Mouse (Mus musculus) spleen, postnatal 4 days (tissue): Measurements from ENCODE around the gene Swap70.

Source experiments
- DNase-seq, 2 experiments: peaks; one replicate each; pipeline ENCODE4 v3.0.0; 2022; ENCODE audit warnings: low spot score in 2 of 2

Gene Swap70

GRCm38 (mm10) chr7:110271814-110272213 lies 50.3 kb downstream of the Swap70 start:
- DNase-seq = no peak

DNA sequence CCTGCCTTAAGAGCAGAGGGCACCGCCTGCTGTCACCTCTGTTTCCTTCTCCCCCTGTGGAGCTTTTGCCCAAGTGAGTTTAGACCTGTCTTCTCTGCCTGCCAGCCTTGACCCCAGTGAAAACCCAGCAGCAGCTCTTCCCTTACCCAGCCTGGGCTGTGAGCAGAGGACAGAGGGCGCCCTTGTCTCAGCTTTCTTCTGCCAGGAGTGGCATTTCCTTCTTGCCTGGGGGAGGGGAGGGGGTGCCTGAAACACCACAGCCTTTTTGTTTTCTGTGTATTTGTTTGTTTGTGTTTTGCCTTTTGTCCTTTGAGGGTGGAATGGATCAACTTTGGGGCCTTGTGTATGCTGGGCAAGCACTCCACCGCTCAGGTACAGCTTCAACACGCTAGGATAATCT lies 50.9 kb downstream of the Swap70 start:
- DNase-seq = no peak

DNA sequence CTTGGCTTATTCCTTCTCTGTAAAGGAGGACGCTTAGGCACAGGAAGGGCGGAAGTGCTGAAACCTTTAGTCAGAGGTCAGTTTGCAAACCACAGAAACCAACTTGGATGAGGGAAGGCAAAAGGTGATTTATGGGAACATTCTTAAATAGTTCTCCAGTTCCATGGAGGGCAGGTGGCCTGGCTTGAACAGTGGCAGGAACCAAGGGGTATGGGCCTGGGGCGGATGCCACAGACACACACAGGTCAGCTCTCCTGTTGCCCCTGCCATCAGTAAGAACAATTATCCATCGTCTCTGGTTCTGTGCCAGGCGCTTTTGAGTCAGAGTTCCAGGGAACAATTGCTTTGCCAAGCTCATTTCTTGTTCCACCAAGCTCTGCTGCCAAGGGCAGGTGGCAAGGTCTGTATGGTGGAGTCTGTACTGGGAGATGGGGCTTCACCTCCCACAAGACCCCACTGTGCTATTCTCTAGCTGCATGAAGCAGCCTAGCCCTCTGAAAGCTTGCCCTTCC lies 56.3 kb downstream of the Swap70 start:
- no peak for DNase-seq

GRCm38 (mm10) chr7:110279183-110279582 lies 57.7 kb downstream of the Swap70 start:
- DNase-seq = no peak

DNA sequence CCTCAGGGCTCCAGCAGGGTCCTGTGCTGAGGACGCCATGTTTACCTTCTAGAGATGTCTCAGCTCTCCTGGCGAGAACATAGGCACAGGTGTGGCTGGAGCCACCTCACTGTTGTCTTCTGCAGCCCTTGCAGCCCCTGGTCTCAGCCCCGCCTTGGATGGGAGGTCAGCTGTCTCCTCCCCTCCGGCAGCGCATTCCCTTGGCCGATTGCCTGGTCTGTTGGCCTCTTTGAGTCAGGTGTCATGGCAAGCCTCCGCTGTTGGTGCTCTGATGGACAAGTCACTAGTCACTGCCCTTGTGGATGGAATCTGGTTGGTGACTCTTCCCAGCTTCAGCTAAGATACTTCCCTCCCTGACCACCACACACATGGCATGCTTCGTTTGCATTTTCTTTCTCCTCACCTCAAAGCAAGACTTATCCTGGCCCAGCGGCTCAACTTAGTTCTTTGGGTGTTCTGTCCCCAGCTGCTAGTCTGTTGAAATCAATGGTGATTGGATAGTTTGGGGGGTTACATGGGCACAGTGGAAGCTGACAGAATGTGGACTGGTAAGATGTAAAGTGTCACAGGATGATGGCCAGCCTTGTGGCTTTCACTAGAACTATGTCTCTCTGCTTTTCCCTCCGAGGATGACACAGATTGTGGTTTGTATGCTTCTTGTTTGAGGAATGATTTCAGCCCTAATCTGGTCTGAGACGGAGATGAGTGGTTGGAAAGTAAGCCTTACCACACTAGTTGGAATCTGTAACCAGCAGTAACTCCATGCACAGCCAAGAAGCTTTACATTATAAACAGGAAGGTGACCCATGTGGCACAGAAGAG lies 60.1 kb downstream of the Swap70 start:
- DNase-seq = no peak

GRCm38 (mm10) chr7:110282797-110283196 lies 61.3 kb downstream of the Swap70 start:
- DNase-seq = no peak

DNA sequence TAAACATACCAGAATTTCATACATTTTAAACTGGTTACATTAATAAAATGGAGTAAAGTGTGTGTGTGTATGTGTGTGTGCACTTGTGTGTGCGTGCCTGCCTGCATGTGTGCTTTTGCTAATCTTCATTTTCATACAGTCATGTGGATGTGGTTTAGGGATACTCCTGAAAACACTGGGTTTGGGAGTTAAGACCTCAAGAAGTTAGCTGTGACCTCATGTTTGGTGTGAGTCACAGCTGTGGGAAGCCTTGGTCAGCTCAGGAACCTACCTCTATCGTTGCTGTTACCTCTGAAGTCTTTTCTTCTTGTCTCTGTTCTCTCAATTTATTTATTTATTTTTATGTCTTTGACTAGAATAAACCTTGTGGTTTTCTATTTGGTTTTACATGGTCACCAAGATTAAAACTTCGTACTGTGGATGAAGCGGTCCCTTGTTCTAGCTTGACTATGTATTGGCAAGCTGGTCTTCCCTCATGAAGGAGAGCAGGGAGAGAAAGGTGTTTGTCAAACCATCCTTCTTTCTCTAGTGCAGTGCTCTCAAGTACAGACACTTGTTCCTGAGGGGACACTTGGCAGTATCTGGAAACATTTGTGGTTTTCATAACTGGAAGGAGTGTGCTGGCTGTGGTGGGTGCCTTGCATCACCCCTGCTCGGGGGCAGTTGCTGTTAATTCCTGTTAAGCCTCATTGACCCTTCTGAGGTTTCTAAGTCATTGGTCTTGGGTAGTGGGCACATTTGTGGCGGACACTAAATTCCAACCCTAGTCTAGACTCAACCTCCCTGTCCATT lies 62.2 kb downstream of the Swap70 start:
- no peak for DNase-seq

- no peak for DNase-seq
These were observed 63.8 kb downstream of the Swap70 start for GRCm38 (mm10) chr7:110285076-110285848.

- DNase-seq = no peak
These were observed 64.3 kb downstream of the Swap70 start for GRCm38 (mm10) chr7:110285849-110286151.

DNA sequence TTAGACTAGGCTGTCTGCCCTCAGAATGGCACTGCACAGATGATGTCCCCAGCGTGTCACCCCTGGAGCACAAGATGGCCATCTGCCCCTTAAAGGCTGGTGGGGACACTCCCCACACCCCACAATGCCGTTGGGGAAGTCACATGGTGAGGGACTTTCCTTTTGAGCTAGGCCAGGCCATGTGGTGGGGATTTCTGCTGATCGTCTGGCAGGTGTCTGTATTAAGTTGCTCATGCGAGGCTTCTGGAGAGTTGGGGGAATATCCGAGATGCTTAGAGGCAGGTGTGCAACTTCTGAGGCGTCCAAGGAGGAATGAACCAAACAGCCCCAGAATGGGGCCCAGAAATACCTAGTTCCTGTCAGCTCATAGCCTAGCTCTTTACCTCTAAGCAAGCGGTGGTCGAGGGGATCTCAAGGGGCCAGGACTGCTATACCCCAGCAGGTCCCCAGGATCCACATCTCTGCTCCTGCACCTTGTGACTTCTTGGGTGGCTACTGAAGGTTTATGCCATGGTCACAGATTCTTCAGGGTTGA lies 64.8 kb downstream of the Swap70 start:
- peak in 1 of 2 experiments; percentile 32 for DNase-seq

DNA sequence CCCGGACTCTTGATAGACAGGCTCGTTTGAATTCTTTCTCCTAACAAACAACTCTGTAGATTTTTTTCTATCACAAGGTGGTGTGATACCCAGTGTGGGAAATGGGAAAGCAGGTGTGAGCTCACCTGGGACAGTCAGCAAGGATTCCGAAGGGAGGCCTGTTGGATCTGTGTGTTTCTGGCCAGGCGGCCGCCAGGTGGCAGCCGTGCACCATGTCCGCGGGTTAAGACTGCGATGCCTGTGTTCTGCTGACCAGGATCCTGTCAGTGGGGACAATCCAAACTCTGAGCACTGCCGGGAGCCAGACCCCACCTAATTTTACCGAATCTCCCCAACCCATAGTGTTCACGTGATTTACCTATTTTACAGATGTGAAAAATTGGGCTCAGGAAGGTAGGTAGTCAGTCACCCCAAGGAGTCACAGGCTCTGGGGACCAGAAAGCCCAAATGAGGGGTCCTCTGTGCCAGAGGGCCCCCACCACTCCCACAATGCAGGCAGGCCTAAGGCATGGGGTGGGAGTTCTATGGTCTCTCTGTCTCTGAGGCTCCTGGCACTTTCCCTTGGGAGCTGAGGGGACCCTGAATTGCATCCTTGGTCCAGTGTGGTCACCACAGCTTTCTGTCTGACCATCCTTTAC lies 65.4 kb downstream of the Swap70 start:
- DNase-seq = peak; percentile 69 to 88

- no peak for DNase-seq
These were observed 66.1 kb downstream of the Swap70 start for GRCm38 (mm10) chr7:110287476-110288071.

GRCm38 (mm10) chr7:110288191-110288604 lies 66.7 kb downstream of the Swap70 start:
- no peak for DNase-seq

DNA sequence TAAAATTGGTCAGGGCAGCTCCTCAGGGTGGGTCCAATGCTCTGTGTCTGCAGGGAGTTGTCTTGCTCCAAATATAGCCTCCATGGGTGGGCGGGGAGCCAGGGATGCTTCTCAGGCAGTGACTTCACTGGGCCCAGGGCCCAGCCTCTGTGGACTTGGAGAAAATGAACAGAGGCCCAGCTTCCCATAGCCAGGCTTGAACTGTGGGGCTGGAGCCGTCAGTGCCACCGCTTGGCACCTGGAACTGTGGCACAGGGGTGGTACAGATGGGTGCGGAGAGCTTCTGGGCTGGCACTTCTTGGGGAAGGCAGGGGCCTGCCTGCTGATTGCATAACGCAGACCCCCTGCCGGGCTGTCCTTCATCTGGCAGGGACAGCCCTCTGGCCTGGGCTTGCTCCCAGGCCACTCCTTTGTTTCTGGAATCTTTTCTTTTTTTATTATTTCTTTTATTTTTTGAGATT lies 67.2 kb downstream of the Swap70 start:
- DNase-seq = no peak

- no peak for DNase-seq
These were observed 68.1 kb downstream of the Swap70 start for GRCm38 (mm10) chr7:110289647-110290046.

- no peak for DNase-seq
These were observed 75.5 kb downstream of the Swap70 start for GRCm38 (mm10) chr7:110296889-110297603.

GRCm38 (mm10) chr7:110297611-110298010 lies 76.1 kb downstream of the Swap70 start:
- DNase-seq = no peak

- DNase-seq = no peak
These were observed 76.6 kb downstream of the Swap70 start for GRCm38 (mm10) chr7:110298090-110298489.

- DNase-seq = no peak
These were observed 77.4 kb downstream of the Swap70 start for GRCm38 (mm10) chr7:110298739-110299410.

DNA sequence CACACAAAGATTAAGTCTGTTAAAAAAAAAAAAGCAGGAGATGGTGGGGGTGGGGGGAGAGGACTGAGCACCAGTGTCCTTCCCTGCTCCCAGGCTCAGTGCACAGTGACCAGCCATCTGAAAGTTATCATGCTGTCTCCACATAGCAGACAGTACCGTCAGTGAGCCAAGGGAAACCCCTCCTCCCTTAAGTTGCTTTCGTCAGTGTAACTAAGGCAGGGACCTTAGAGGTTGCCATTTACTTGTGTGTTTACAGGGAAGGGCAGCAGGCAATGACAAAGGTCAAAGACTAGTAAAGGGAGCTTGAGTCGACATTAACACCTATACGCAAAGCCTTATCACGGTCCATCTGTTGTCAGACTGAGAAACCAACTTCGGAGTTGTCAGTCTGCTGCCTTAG lies 81.4 kb downstream of the Swap70 start:
- DNase-seq = no peak
